8 mouse cellular contexts compared by ENCODE assay signal in the genomic region with DNA sequence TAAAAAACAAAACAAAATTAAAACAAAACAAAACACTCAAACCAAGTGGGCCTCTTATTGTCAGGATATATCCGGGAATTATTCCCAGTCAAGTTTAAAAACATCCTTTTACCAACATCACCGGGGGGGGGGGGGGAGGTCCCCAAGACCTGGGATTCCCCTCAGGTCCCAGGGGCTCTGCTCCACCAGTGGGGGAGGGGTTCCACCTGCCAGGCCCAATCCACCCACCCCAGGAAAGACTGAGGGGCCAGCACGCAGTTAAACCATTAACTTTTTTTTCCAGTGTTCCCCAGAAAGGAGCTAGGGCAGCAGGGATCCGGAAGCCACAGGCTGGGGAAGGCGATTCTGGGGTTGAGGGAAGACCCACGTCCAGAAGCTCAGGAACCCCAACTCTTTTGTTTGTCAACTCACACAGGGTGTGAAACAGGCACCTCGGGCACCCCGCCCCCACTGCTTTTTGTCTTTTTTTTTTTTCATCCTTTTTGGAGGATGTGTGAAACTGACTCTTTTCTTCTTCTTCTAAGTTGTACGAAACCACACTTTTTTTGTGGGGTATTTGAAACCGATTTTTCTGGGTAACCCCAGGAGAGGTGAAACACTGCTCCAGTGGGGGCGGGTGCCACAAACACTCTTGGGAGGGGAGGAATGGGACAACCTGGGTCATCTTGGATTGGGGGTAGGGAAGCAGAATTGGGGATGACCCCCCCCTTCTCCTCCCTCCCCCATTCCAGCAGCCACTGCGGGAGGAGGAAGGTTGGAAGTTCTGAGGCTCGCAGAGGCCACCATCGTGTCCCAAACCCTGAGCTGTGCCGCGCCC. TPM values are rescaled to one million over a fixed set of nuclear protein-coding genes. Genes with fewer than 3 reads are reported as not detected.
DNase-seq lines count a peak whose midpoint lies in the region; ATAC-seq and TF ChIP-seq lines count a peak whose summit lies in the region.

No protein-coding gene starts in this region.

- H3K9me3 ChIP-seq in embryonic facial prominence, embryonic 11.5 days (replicated peaks; ENCODE audit: control insufficient read depth, low read length): no peaks in the 10 kb centered on the region
- no peaks in the 10 kb centered on the region for H3K9me3 ChIP-seq in hindbrain, embryonic 14.5 days (ENCODE audit: control insufficient read depth, low read length)
- no peaks in the 10 kb centered on the region for H3K9me3 ChIP-seq in midbrain, postnatal 0 days (ENCODE audit: low read length)

- DNase-seq in liver, adult 2 months (ENCODE audit: extremely low read depth, low read depth, low spot score): no peak
- DNase-seq in liver: no peak
- DNase-seq in embryonic facial prominence, embryonic 11.5 days (ENCODE audit: low spot score): peak; percentile 35
- no peak for DNase-seq in hindbrain, embryonic 14.5 days (ENCODE audit: low spot score)
- DNase-seq in midbrain, postnatal 0 days (ENCODE audit: low spot score): no peak
- DNase-seq in gastrocnemius, postnatal 14 days: no peak
- no peak for DNase-seq in ovary, postnatal 10 days (ENCODE audit: low spot score)

- TF ChIP-seq CTCF in liver, adult 2 months (IDR thresholded peaks at IDR 0.05; ENCODE audit: low read depth, low read length): no peak
- TF ChIP-seq CTCF in midbrain, postnatal 0 days (IDR thresholded peaks at IDR 0.05): no peak

- no peaks in the 10 kb centered on the region for H3K36me3 ChIP-seq in liver, adult 2 months (ENCODE audit: control insufficient read depth, insufficient read depth, low read length)
- peaks cover 31% of the 10 kb centered on the region for H3K36me3 ChIP-seq in embryonic facial prominence, embryonic 11.5 days (replicated peaks; ENCODE audit: control insufficient read depth, insufficient read depth, low read depth, low read length)
- H3K36me3 ChIP-seq in hindbrain, embryonic 14.5 days (replicated peaks; ENCODE audit: control insufficient read depth, insufficient read depth): peaks cover 43% of the 10 kb centered on the region
- peaks cover 30% of the 10 kb centered on the region for H3K36me3 ChIP-seq in midbrain, postnatal 0 days (ENCODE audit: insufficient read depth, low read length)

- peaks cover 9% of the 10 kb centered on the region; the same call in 1 of the 2 replicates for H3K79me2 ChIP-seq in liver, adult 2 months (ENCODE audit: control insufficient read depth, insufficient read depth, low read length)

- no peak overlapping the region for H3K27ac ChIP-seq in liver, adult 2 months (replicated peaks; ENCODE audit: insufficient read depth, low read depth, low read length)
- peak overlapping the region; percentile 6; the same call in 1 of the 2 replicates for H3K27ac ChIP-seq in embryonic facial prominence, embryonic 11.5 days (replicated peaks; ENCODE audit: low read depth, low read length)
- peak overlapping the region; percentile 53 for H3K27ac ChIP-seq in hindbrain, embryonic 14.5 days
- no peak overlapping the region; the same call in 1 of the 2 replicates for H3K27ac ChIP-seq in midbrain, postnatal 0 days (ENCODE audit: low read depth, low read length)

- H3K9ac ChIP-seq in liver, adult 2 months (ENCODE audit: low read depth, low read length): 0 out of 2 replicates have a peak overlapping the region, but pooled peaks have one; percentile 11
- H3K9ac ChIP-seq in embryonic facial prominence, embryonic 11.5 days (replicated peaks; ENCODE audit: low read length): peak overlapping the region; percentile 99
- H3K9ac ChIP-seq in hindbrain, embryonic 14.5 days: peak overlapping the region; percentile 92
- peak overlapping the region; percentile 95 for H3K9ac ChIP-seq in midbrain, postnatal 0 days (replicated peaks; ENCODE audit: low read length, poor library complexity, severe bottlenecking)

- peak overlapping the region; percentile 89 for H3K4me2 ChIP-seq in embryonic facial prominence, embryonic 11.5 days (ENCODE audit: low read depth, low read length)
- H3K4me2 ChIP-seq in hindbrain, embryonic 14.5 days (replicated peaks): peak overlapping the region; percentile 62
- peak overlapping the region; percentile 82 for H3K4me2 ChIP-seq in midbrain, postnatal 0 days (ENCODE audit: low read depth, low read length, poor library complexity, severe bottlenecking)

- H3K4me1 ChIP-seq in liver, adult 2 months (ENCODE audit: control insufficient read depth, insufficient read depth, low read length): peaks cover 12% of the 10 kb centered on the region
- H3K4me1 ChIP-seq in embryonic facial prominence, embryonic 11.5 days (ENCODE audit: control insufficient read depth, insufficient read depth, low read length): no peaks in the 10 kb centered on the region; the same call in 1 of the 2 replicates
- peaks cover 21% of the 10 kb centered on the region for H3K4me1 ChIP-seq in hindbrain, embryonic 14.5 days (replicated peaks; ENCODE audit: control insufficient read depth, insufficient read depth, low read length)
- H3K4me1 ChIP-seq in midbrain, postnatal 0 days (ENCODE audit: insufficient read depth, low read length): peaks cover 11% of the 10 kb centered on the region

- 0 out of 2 replicates have a peak overlapping the region, but pooled peaks have one; percentile 6 for H3K4me3 ChIP-seq in liver, adult 2 months (ENCODE audit: insufficient read depth, low read depth, low read length)
- H3K4me3 ChIP-seq in embryonic facial prominence, embryonic 11.5 days (ENCODE audit: low read depth, low read length): peak overlapping the region; percentile 99
- H3K4me3 ChIP-seq in hindbrain, embryonic 14.5 days (replicated peaks; ENCODE audit: low read length): peak overlapping the region; percentile 92
- peak overlapping the region; percentile 92 for H3K4me3 ChIP-seq in midbrain, postnatal 0 days (ENCODE audit: low read depth, low read length)

- intact Hi-C loops in gastrocnemius, postnatal 14 days (cut with DNase I; ENCODE audit: low total_unique reads): no loop called here

- H3K27me3 ChIP-seq in liver, adult 2 months (ENCODE audit: control insufficient read depth, insufficient read depth, low read length): no peaks in the 10 kb centered on the region
- no peaks in the 10 kb centered on the region for H3K27me3 ChIP-seq in embryonic facial prominence, embryonic 11.5 days (ENCODE audit: control insufficient read depth, insufficient read depth, low read length)
- H3K27me3 ChIP-seq in hindbrain, embryonic 14.5 days (ENCODE audit: control insufficient read depth, insufficient read depth, low read length): no peaks in the 10 kb centered on the region
- no peaks in the 10 kb centered on the region for H3K27me3 ChIP-seq in midbrain, postnatal 0 days (ENCODE audit: insufficient read depth, low read length)

- 53% methylated on average over 16 of the region's 16 CpGs for WGBS in liver, adult 2 months
- 23% methylated on average over 16 of the region's 16 CpGs for WGBS in embryonic facial prominence, embryonic 11.5 days
- WGBS in hindbrain, embryonic 14.5 days: 21% methylated on average over 15 of the region's 16 CpGs
- WGBS in midbrain, postnatal 0 days: 18% methylated on average over 15 of the region's 16 CpGs

- no peak for TF ChIP-seq POLR2A in liver, adult 2 months (IDR thresholded peaks at IDR 0.05; ENCODE audit: extremely low read depth, insufficient read depth, low read length)

- no peak for ATAC-seq in embryonic facial prominence, embryonic 11.5 days (replicated peaks; ENCODE audit: insufficient number of reproducible peaks, low FRiP score, low TSS enrichment, low read depth)
- ATAC-seq in hindbrain, embryonic 14.5 days (ENCODE audit: low FRiP score): no peak
- ATAC-seq in midbrain, postnatal 0 days (ENCODE audit: low FRiP score): no peak
- no peak for ATAC-seq in megakaryocyte progenitor cell, adult 5-6 weeks (replicated peaks; ENCODE audit: poor library complexity)

RNA-seq across cellular contexts. Expression of a gene that starts 1.7 kb away (rescaled TPM):
- total RNA-seq in liver, adult 2 months (2014; rRNA removed): 6.4 and 9.9 TPM in 2 replicates
- 19.6 and 20.2 TPM in 2 replicates for polyA plus RNA-seq in liver, adult 2 months (2012; rRNA removed)
- polyA plus RNA-seq in embryonic facial prominence, embryonic 11.5 days (2014; fragmentation: Nextera tagmentation; extraction: Ambion mirVana): 174 and 178 TPM in 2 replicates
- polyA plus RNA-seq in hindbrain, embryonic 14.5 days (2014; fragmentation: Nextera tagmentation; extraction: Ambion mirVana): 41.3 and 46.5 TPM in 2 replicates
- total RNA-seq in midbrain, postnatal 0 days (2014; rRNA removed): 69.6 and 91.1 TPM in 2 replicates
- 24.8 and 25.1 TPM in 2 replicates for polyA plus RNA-seq in midbrain, postnatal 0 days (2015; fragmentation: Nextera tagmentation; extraction: Ambion mirVana)
- 10 to 100 TPM; 18.1 to 24.6 TPM for total RNA-seq in gastrocnemius, postnatal 14 days (2021)
- total RNA-seq in megakaryocyte progenitor cell, adult 5-6 weeks (2015): 29.9 and 35.3 TPM in 2 replicates
- total RNA-seq in megakaryocyte progenitor cell, adult 5-6 weeks (2017): 33.5 and 51.0 TPM in 2 replicates

RNA-seq across cellular contexts. Expression of a gene that starts 25.1 kb away (rescaled TPM):
- total RNA-seq in liver, adult 2 months (2014; rRNA removed): 1,362 and 1,401 TPM in 2 replicates
- 2,210 and 2,521 TPM in 2 replicates for polyA plus RNA-seq in liver, adult 2 months (2012; rRNA removed)
- polyA plus RNA-seq in embryonic facial prominence, embryonic 11.5 days (2014; fragmentation: Nextera tagmentation; extraction: Ambion mirVana): 377 and 460 TPM in 2 replicates
- polyA plus RNA-seq in hindbrain, embryonic 14.5 days (2014; fragmentation: Nextera tagmentation; extraction: Ambion mirVana): 675 and 804 TPM in 2 replicates
- 295 and 379 TPM in 2 replicates for total RNA-seq in midbrain, postnatal 0 days (2014; rRNA removed)
- polyA plus RNA-seq in midbrain, postnatal 0 days (2015; fragmentation: Nextera tagmentation; extraction: Ambion mirVana): 638 and 795 TPM in 2 replicates
- 100 to 1,000 TPM; 793 to 884 TPM for total RNA-seq in gastrocnemius, postnatal 14 days (2021)
- 202 and 210 TPM in 2 replicates for total RNA-seq in megakaryocyte progenitor cell, adult 5-6 weeks (2015)
- 184 and 263 TPM in 2 replicates for total RNA-seq in megakaryocyte progenitor cell, adult 5-6 weeks (2017)

RNA-seq across cellular contexts. Expression of a gene that starts 32.4 kb away (rescaled TPM):
- total RNA-seq in liver, adult 2 months (2014; rRNA removed): 21.1 and 32.8 TPM in 2 replicates
- 73.5 and 76.7 TPM in 2 replicates for polyA plus RNA-seq in liver, adult 2 months (2012; rRNA removed)
- 241 and 259 TPM in 2 replicates for polyA plus RNA-seq in embryonic facial prominence, embryonic 11.5 days (2014; fragmentation: Nextera tagmentation; extraction: Ambion mirVana)
- 152 and 161 TPM in 2 replicates for polyA plus RNA-seq in hindbrain, embryonic 14.5 days (2014; fragmentation: Nextera tagmentation; extraction: Ambion mirVana)
- 30.4 and 47.0 TPM in 2 replicates for total RNA-seq in midbrain, postnatal 0 days (2014; rRNA removed)
- 154 and 157 TPM in 2 replicates for polyA plus RNA-seq in midbrain, postnatal 0 days (2015; fragmentation: Nextera tagmentation; extraction: Ambion mirVana)
- 100 to 1,000 TPM in 1 of 2 experiments, 10 to 100 TPM in 1; 81.0 to 102 TPM for total RNA-seq in gastrocnemius, postnatal 14 days (2021)
- 91.1 and 96.6 TPM in 2 replicates for total RNA-seq in megakaryocyte progenitor cell, adult 5-6 weeks (2015)
- total RNA-seq in megakaryocyte progenitor cell, adult 5-6 weeks (2017): 82.8 and 90.8 TPM in 2 replicates

RNA-seq across cellular contexts. Expression of a gene that starts 44.3 kb away (rescaled TPM):
- 1.0 and 2.6 TPM in 2 replicates for total RNA-seq in liver, adult 2 months (2014; rRNA removed)
- polyA plus RNA-seq in liver, adult 2 months (2012; rRNA removed): 2.1 and 2.4 TPM in 2 replicates
- 10.3 and 12.9 TPM in 2 replicates for polyA plus RNA-seq in embryonic facial prominence, embryonic 11.5 days (2014; fragmentation: Nextera tagmentation; extraction: Ambion mirVana)
- 12.3 and 13.3 TPM in 2 replicates for polyA plus RNA-seq in hindbrain, embryonic 14.5 days (2014; fragmentation: Nextera tagmentation; extraction: Ambion mirVana)
- 118 and 147 TPM in 2 replicates for total RNA-seq in midbrain, postnatal 0 days (2014; rRNA removed)
- polyA plus RNA-seq in midbrain, postnatal 0 days (2015; fragmentation: Nextera tagmentation; extraction: Ambion mirVana): 12.5 and 13.9 TPM in 2 replicates
- total RNA-seq in gastrocnemius, postnatal 14 days (2021): 1 to 10 TPM; 5.2 to 6.0 TPM
- 1.9 and 4.3 TPM in 2 replicates for total RNA-seq in megakaryocyte progenitor cell, adult 5-6 weeks (2015)
- total RNA-seq in megakaryocyte progenitor cell, adult 5-6 weeks (2017): 2.7 and 7.9 TPM in 2 replicates

Comparison
In these comparisons a context has a peak if more than half of its experiments do, and no peak if none do; other contexts are left out.
1. H3K27ac ChIP-seq: peak in embryonic facial prominence, embryonic 11.5 days (single experiment) and hindbrain, embryonic 14.5 days (single experiment); none in liver, adult 2 months (single experiment) and midbrain, postnatal 0 days (single experiment).
2. H3K4me3 ChIP-seq: peak in every context shown above with its lines; median percentile 99 in embryonic facial prominence, embryonic 11.5 days; 92 in hindbrain, embryonic 14.5 days; 92 in midbrain, postnatal 0 days; 6 in liver, adult 2 months.
3. H3K9ac ChIP-seq: peak in every context shown above with its lines; median percentile 99 in embryonic facial prominence, embryonic 11.5 days; 95 in midbrain, postnatal 0 days; 92 in hindbrain, embryonic 14.5 days; 11 in liver, adult 2 months.
4. Peak in every context shown above with its lines, with median percentiles within 50 percentile points of each other: H3K4me2 ChIP-seq.